Mouse (Mus musculus) liver, postnatal 0 days (tissue): ENCODE results near the gene Spatc1l. TPM values are rescaled to one million over a fixed set of nuclear protein-coding genes. Genes with fewer than 3 reads are reported as not detected.

ENCODE experiments used
- ATAC-seq: fragments of 200-750 bp; cut with Nextera tagmentation; 2 replicates; pipeline ENCODE4 v1.8.0; 2017; ENCODE audit warnings: mild to moderate bottlenecking, moderate library complexity
- DNase-seq: peaks from one replicate; pipeline ENCODE4 v3.0.0-alpha.2; 2016
- H3K27ac ChIP-seq: fragments of 300-500 bp; sonication (generic); 2 replicates; pipeline ENCODE4 v1.5.1; 2014; ENCODE audit warnings: antibody characterized with exemption, moderate library complexity, mild to moderate bottlenecking, low read depth
- H3K27me3 ChIP-seq: fragments of 300-500 bp; sonication (generic); 2 replicates; pipeline ENCODE4 v1.6.1; 2014; ENCODE audit warnings: low read length, control low read depth, mixed read lengths; ENCODE audit not compliant: insufficient read depth
- H3K36me3 ChIP-seq: fragments of 300-500 bp; sonication (generic); replicated peaks from 2 replicates; pipeline ENCODE4 v1.6.1; 2014; ENCODE audit warnings: mild to moderate bottlenecking, control low read depth, low read length, moderate library complexity, mixed read lengths; ENCODE audit not compliant: insufficient read depth
- H3K4me1 ChIP-seq: fragments of 300-500 bp; sonication (generic); 2 replicates; pipeline ENCODE4 v1.6.1; 2014; ENCODE audit warnings: antibody characterized with exemption, mild to moderate bottlenecking, control low read depth; ENCODE audit not compliant: insufficient read depth
- H3K4me2 ChIP-seq: fragments of 300-500 bp; sonication (generic); 2 replicates; pipeline ENCODE4 v1.6.1; 2014; ENCODE audit warnings: low read depth, mild to moderate bottlenecking, low read length, moderate library complexity, mixed read lengths
- H3K4me3 ChIP-seq: fragments of 300-500 bp; sonication (generic); 2 replicates; pipeline ENCODE4 v1.5.1; 2014; ENCODE audit warnings: low read depth, low read length
- H3K9ac ChIP-seq: fragments of 300-500 bp; sonication (generic); replicated peaks from 2 replicates; pipeline ENCODE4 v1.6.1; 2014; ENCODE audit warnings: mild to moderate bottlenecking, moderate library complexity
- H3K9me3 ChIP-seq: fragments of 300-500 bp; sonication (generic); 2 replicates; pipeline ENCODE4 v1.6.1; 2016; ENCODE audit warnings: mild to moderate bottlenecking, control low read depth, low read length, mixed read lengths
- CTCF ChIP-seq: sonication (generic); IDR thresholded peaks from 2 replicates; pipeline ENCODE4 v1.5.1; 2016; ENCODE audit warnings: antibody characterized with exemption, low read depth
- EP300 ChIP-seq: IDR thresholded peaks from 2 replicates; pipeline ENCODE4 v1.6.1; 2016; ENCODE audit warnings: antibody characterized with exemption, low read depth, mild to moderate bottlenecking
- WGBS: fragments of 180-500 bp; shearing (Covaris S2); extraction: QIAGEN DNeasy Blood & Tissue Kit; methylation state at CpG from one replicate; pipeline ENCODE4 v1.1.7; 2014; ENCODE audit not compliant: insufficient replicate concordance; 5-methylcytosine and 5-hydroxymethylcytosine counted together
- polyA plus RNA-seq: library from polyadenylated mRNA; unstranded; fragments of >200 nt; fragmentation: Nextera tagmentation; extraction: Ambion mirVana; gene quantifications from 2 replicates; pipeline ENCODE4 v1.2.1, GENCODE M21; 2015

The Spatc1l gene
- polyA plus RNA-seq, 1 experiment from 2014 or later, result not detected

GRCm38 (mm10) chr10:76551556-76551955, 10.5 kb upstream of the Spatc1l start:
- no peak for ATAC-seq
- WGBS, result 68% methylated on average over 3 of the region's 3 CpGs

GRCm38 (mm10) chr10:76554061-76554460, 8.0 kb upstream of the Spatc1l start:
- Histone ChIP-seq H3K27ac (no peak overlapping the region), H3K27me3 (no peaks in the 10 kb centered on the region), H3K36me3 (peaks cover 34% of the 10 kb centered on the region), H3K4me1 (no peaks in the 10 kb centered on the region), H3K4me2 (no peak overlapping the region), H3K9ac (no peak overlapping the region), H3K9me3 (no peaks in the 10 kb centered on the region), H3K4me3 (no peak overlapping the region)
- 84% methylated on average over 5 of the region's 5 CpGs for WGBS
- no peak for TF ChIP-seq EP300
- no peak for TF ChIP-seq CTCF
- ATAC-seq, result no peak
- no peak for DNase-seq

More at GRCm38 (mm10) chr10:76551556-76551955, 10.5 kb upstream of the Spatc1l start:
- H3K4me3 ChIP-seq, result no peak overlapping the region
- H3K9me3 ChIP-seq, result no peaks in the 10 kb centered on the region
- no peak overlapping the region for H3K9ac ChIP-seq
- TF ChIP-seq EP300, result no peak
- no peak for TF ChIP-seq CTCF
- H3K4me1 ChIP-seq, result no peaks in the 10 kb centered on the region
- H3K36me3 ChIP-seq, result peaks cover 52% of the 10 kb centered on the region
- H3K27ac ChIP-seq, result no peak overlapping the region
- H3K27me3 ChIP-seq, result no peaks in the 10 kb centered on the region
- no peak overlapping the region for H3K4me2 ChIP-seq
- DNase-seq, result no peak

- Histone ChIP-seq H3K4me2 (no peak overlapping the region), H3K27me3 (no peaks in the 10 kb centered on the region), H3K4me3 (no peak overlapping the region), H3K36me3 (no peaks in the 10 kb centered on the region), H3K4me1 (peaks cover 7% of the 10 kb centered on the region; the same call in 1 of the 2 replicates), H3K9ac (no peak overlapping the region), H3K9me3 (no peaks in the 10 kb centered on the region), H3K27ac (no peak overlapping the region)
- DNase-seq (no peak), ATAC-seq (peak; percentile 43; the same call in 1 of the 2 replicates)
- 86% methylated on average over 22 of the region's 22 CpGs for WGBS
- TF ChIP-seq CTCF (no peak), EP300 (no peak)
These were observed 8.1 kb downstream of the Spatc1l start for GRCm38 (mm10) chr10:76569996-76570685.

- Histone ChIP-seq H3K4me2 (no peak overlapping the region), H3K9ac (no peak overlapping the region), H3K36me3 (no peaks in the 10 kb centered on the region), H3K9me3 (no peaks in the 10 kb centered on the region), H3K27ac (no peak overlapping the region), H3K4me1 (peaks cover 8% of the 10 kb centered on the region; the same call in 1 of the 2 replicates), H3K4me3 (no peak overlapping the region), H3K27me3 (no peaks in the 10 kb centered on the region)
- TF ChIP-seq CTCF (no peak), EP300 (no peak)
- 34% methylated on average over 2 of the region's 2 CpGs for WGBS
- ATAC-seq (no peak), DNase-seq (no peak)
These were observed 9.0 kb downstream of the Spatc1l start for GRCm38 (mm10) chr10:76571070-76571469.

- H3K9ac ChIP-seq, result no peak overlapping the region
- 75% methylated on average over 3 of the region's 3 CpGs for WGBS
- H3K4me2 ChIP-seq, result no peak overlapping the region
- TF ChIP-seq CTCF (no peak), EP300 (no peak)
- ATAC-seq (no peak), DNase-seq (no peak)
- H3K4me1 ChIP-seq, result peaks cover 8% of the 10 kb centered on the region; the same call in 1 of the 2 replicates
- H3K27me3 ChIP-seq, result no peaks in the 10 kb centered on the region
- H3K27ac ChIP-seq, result no peak overlapping the region
- no peaks in the 10 kb centered on the region for H3K9me3 ChIP-seq
- H3K4me3 ChIP-seq, result no peak overlapping the region
- no peaks in the 10 kb centered on the region for H3K36me3 ChIP-seq
These were observed 10.1 kb downstream of the Spatc1l start for GRCm38 (mm10) chr10:76572151-76572550.

GRCm38 (mm10) chr10:76575374-76575773, 13.3 kb downstream of the Spatc1l start, which contains the start of gene Ftcd:
Ftcd (plus strand) TSS chr10:76575648.
- peak; percentile 77 for ATAC-seq
- WGBS, result 62% methylated on average over 3 of the region's 3 CpGs
- peak within 1 kb of the TSS; percentile 58 for H3K4me2 ChIP-seq
- H3K27ac ChIP-seq, result peak within 1 kb of the TSS; percentile 93
- peak within 1 kb of the TSS; percentile 26; the same call in 1 of the 2 replicates for H3K4me3 ChIP-seq
- H3K4me1 ChIP-seq, result peaks cover 8% of the 10 kb centered on the region; the same call in 1 of the 2 replicates
- no peaks in the 10 kb centered on the region for H3K27me3 ChIP-seq
- TF ChIP-seq CTCF, result no peak
- no peak; the same call in 1 of the 2 replicates for TF ChIP-seq EP300
- H3K36me3 ChIP-seq, result no peaks in the 10 kb centered on the region; the same call in 1 of the 2 replicates
- peak within 1 kb of the TSS; percentile 51 for H3K9ac ChIP-seq
- DNase-seq, result peak; percentile 64
- no peaks in the 10 kb centered on the region for H3K9me3 ChIP-seq
